Comparison of ENCODE assay signal across 18 mouse cellular contexts in the genomic region with DNA sequence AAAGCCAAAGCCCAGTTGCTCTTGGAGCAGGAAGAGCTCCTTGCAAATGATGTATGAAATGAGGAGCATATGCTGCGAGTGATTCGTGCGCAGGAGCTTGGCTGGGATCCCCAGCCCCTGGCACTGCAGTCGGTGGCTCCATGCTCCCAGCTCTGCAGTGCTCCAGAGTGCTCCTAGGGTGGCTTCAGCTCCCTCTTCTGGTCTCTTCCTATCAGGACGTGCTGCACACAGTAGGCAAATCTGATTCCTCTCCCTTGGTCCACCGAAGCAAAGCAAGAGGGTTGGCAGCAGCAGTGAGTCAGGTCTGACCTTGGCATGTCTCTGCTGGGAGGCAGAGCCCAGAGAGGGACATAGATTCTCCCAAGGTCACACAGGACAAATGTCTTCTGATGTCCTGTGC.
DNase-seq lines count a peak whose midpoint lies in the region; ATAC-seq and TF ChIP-seq lines count a peak whose summit lies in the region.
"Had no signal": no experiment of that assay in that cellular context is flagged by ENCODE, and none has a peak within 500 bp of the region (broad histone marks: within the 10 kb centered on the region; RNA-seq: fewer than 3 reads in every experiment).

No protein-coding gene starts in this region.

- no peak overlapping the region for H3K4me3 ChIP-seq in forebrain, postnatal 0 days (ENCODE audit: low read depth, low read length)
- H3K4me3 ChIP-seq in forebrain, embryonic 12.5 days (replicated peaks) = no peak overlapping the region
- H3K4me3 ChIP-seq: heart, adult 2 months; midbrain, embryonic 12.5 days; myocyte had no signal

- no peak overlapping the region for H3K4me2 ChIP-seq in forebrain, postnatal 0 days (ENCODE audit: low read depth)
- no peak overlapping the region for H3K4me2 ChIP-seq in forebrain, embryonic 12.5 days
- H3K4me2 ChIP-seq: hindbrain, embryonic 14.5 days; midbrain, embryonic 12.5 days had no signal

- DNase-seq in forebrain, postnatal 0 days = peak; percentile 37
- DNase-seq in right cerebral cortex, adult 18-20 months = peak; percentile 34
- no peak for DNase-seq in right cerebral cortex, adult 2 months (ENCODE audit: low spot score in 2 of 2)
- peak; percentile 64 to 67 for DNase-seq in adrenal gland, postnatal 36 days
- DNase-seq in telencephalon, adult 2 months (ENCODE audit: low read depth, low spot score) = peak; percentile 40
- DNase-seq in kidney, postnatal 25 days = no peak
- DNase-seq: heart, adult 2 months; kidney, postnatal 10 days; liver; lung, adult 18-20 months; lung, postnatal 4 days; thymus, postnatal 14 days had no signal

- H3K4me1 ChIP-seq in forebrain, postnatal 0 days (ENCODE audit: insufficient read depth) = peaks cover 18% of the 10 kb centered on the region
- H3K4me1 ChIP-seq in forebrain, embryonic 12.5 days = peaks cover 34% of the 10 kb centered on the region

- H3K27me3 ChIP-seq in forebrain, postnatal 0 days (ENCODE audit: insufficient read depth, low read length) = no peaks in the 10 kb centered on the region; the same call in 1 of the 2 replicates
- H3K27me3 ChIP-seq in forebrain, embryonic 12.5 days = peaks cover 39% of the 10 kb centered on the region

- no peaks in the 10 kb centered on the region for H3K9me3 ChIP-seq in forebrain, postnatal 0 days (ENCODE audit: low read length)
- no peaks in the 10 kb centered on the region for H3K9me3 ChIP-seq in forebrain, embryonic 12.5 days
- H3K9me3 ChIP-seq: midbrain, embryonic 12.5 days had no signal

- no peak overlapping the region for H3K9ac ChIP-seq in forebrain, postnatal 0 days
- H3K9ac ChIP-seq in forebrain, embryonic 12.5 days = no peak overlapping the region
- H3K9ac ChIP-seq: hindbrain, embryonic 14.5 days; midbrain, embryonic 12.5 days had no signal

- no peaks in the 10 kb centered on the region for H3K36me3 ChIP-seq in forebrain, postnatal 0 days (ENCODE audit: insufficient read depth)
- no peaks in the 10 kb centered on the region for H3K36me3 ChIP-seq in forebrain, embryonic 12.5 days (replicated peaks)
- H3K36me3 ChIP-seq: midbrain, embryonic 12.5 days had no signal

- TF ChIP-seq CTCF in forebrain, postnatal 0 days (IDR thresholded peaks at IDR 0.05; ENCODE audit: low read depth) = peak; percentile 3; the same call in 1 of the 2 replicates

- 43% methylated on average over 6 of the region's 6 CpGs for WGBS in forebrain, postnatal 0 days
- 58% methylated on average over 6 of the region's 6 CpGs for WGBS in forebrain, embryonic 12.5 days

- no peak for ATAC-seq in forebrain, postnatal 0 days
- no peak for ATAC-seq in forebrain, embryonic 12.5 days (ENCODE audit: low FRiP score)
- no peak for ATAC-seq in granulocyte monocyte progenitor cell, adult 5-6 weeks (replicated peaks; ENCODE audit: poor library complexity, severe bottlenecking)
- ATAC-seq: intestine, postnatal 0 days had no signal

- no peak overlapping the region for H3K27ac ChIP-seq in forebrain, postnatal 0 days (ENCODE audit: low read depth, low read length)
- H3K27ac ChIP-seq in forebrain, embryonic 12.5 days = no peak overlapping the region
- H3K27ac ChIP-seq: heart, adult 2 months; hindbrain, embryonic 14.5 days; midbrain, embryonic 12.5 days had no signal

Comparison
In these comparisons a context has a peak if more than half of its experiments do, and no peak if none do; other contexts are left out.
1. DNase-seq: peak in forebrain, postnatal 0 days (single experiment), right cerebral cortex, adult 18-20 months (single experiment), adrenal gland, postnatal 36 days (2 of 2) and telencephalon, adult 2 months (single experiment); none in right cerebral cortex, adult 2 months (0 of 2) and kidney, postnatal 25 days (0 of 2).